Mouse (Mus musculus) heart, adult 2 months (tissue): ENCODE data around the gene Rb1. TPM values are rescaled to one million over a fixed set of nuclear protein-coding genes. Genes with fewer than 3 reads are reported as not detected.
A peak's percentile ranks its signal among the peaks of the same experiment; 100 is the strongest.

Experiments
- DNase-seq, 2 experiments: peaks; one replicate each; pipeline ENCODE4 v3.0.0; 2021
- H3K27ac ChIP-seq: fragments of 200-600 bp; 2 replicates; pipeline ENCODE4 v1.8.1; 2022
- H3K27me3 ChIP-seq: fragments of 200-500 bp; 2 replicates; pipeline ENCODE4 v1.6.1; 2012; ENCODE audit warnings: mild to moderate bottlenecking, low read length, inconsistent platforms, mixed read lengths; ENCODE audit not compliant: control insufficient read depth, insufficient read depth
- H3K36me3 ChIP-seq: fragments of 200-500 bp; 2 replicates; pipeline ENCODE4 v1.6.1; 2012; ENCODE audit warnings: low read length, inconsistent platforms; ENCODE audit not compliant: control insufficient read depth, insufficient read depth
- H3K4me1 ChIP-seq: fragments of 200-500 bp; 2 replicates; pipeline ENCODE4 v1.6.1; 2011; ENCODE audit warnings: low read length; ENCODE audit not compliant: control insufficient read depth, insufficient read depth
- H3K4me3 ChIP-seq: fragments of 200-600 bp; 2 replicates; pipeline ENCODE4 v1.8.1; 2022
- H3K79me2 ChIP-seq: fragments of 200-500 bp; replicated peaks from 2 replicates; pipeline ENCODE4 v1.6.1; 2012; ENCODE audit warnings: mild to moderate bottlenecking, inconsistent platforms, low read length, moderate library complexity, mixed read lengths; ENCODE audit not compliant: control insufficient read depth, insufficient read depth
- H3K9ac ChIP-seq: fragments of 200-500 bp; 2 replicates; pipeline ENCODE4 v1.6.1; 2012; ENCODE audit warnings: low read depth, mild to moderate bottlenecking, control low read depth, inconsistent platforms, low read length, mixed read lengths
- CTCF ChIP-seq: fragments of 200-600 bp; IDR thresholded peaks from 2 replicates; pipeline ENCODE4 v1.8.1; 2022; ENCODE audit warnings: antibody characterized with exemption, mild to moderate bottlenecking, moderate library complexity
- EP300 ChIP-seq: fragments of 200-500 bp; IDR thresholded peaks from 2 replicates; pipeline ENCODE4 v1.6.1; 2011; ENCODE audit warnings: low read depth, low read length, control low read depth; ENCODE audit not compliant: insufficient read depth
- POLR2A ChIP-seq: fragments of 200-500 bp; IDR thresholded peaks from 2 replicates; pipeline ENCODE4 v1.6.1; 2011; ENCODE audit warnings: mild to moderate bottlenecking, low read depth, low read length, control low read depth; ENCODE audit not compliant: insufficient read depth
- WGBS: fragments of 180-500 bp; shearing (Covaris S2); methylation state at CpG from one replicate; pipeline ENCODE4 v1.1.7; 2018; 5-methylcytosine and 5-hydroxymethylcytosine counted together
- intact Hi-C: fragments of 180-260 bp; cut with DNase I; formaldehyde crosslinking; loops from one replicate; pipeline ENCODE4 v1.15.1; 2025
- polyA plus RNA-seq: library from polyadenylated mRNA; depleted of rRNA; stranded (reverse); fragments of >200 nt; gene quantifications from 2 replicates; pipeline ENCODE4 v1.2.3, GENCODE M21; 2012
- total RNA-seq, 2 experiments: library from RNA; stranded (reverse); gene quantifications; 2 replicates each; pipeline ENCODE4 v1.2.3; 2021

Gene Rb1
- total and polyA plus RNA-seq, 3 experiments: 5.1 to 19.2 (median 18.2) TPM

- Histone ChIP-seq H3K27ac (no peak overlapping the region; the same call in 1 of the 2 replicates), H3K4me3 (no peak overlapping the region), H3K9ac (no peak overlapping the region), H3K4me1 (peaks cover 11% of the 10 kb centered on the region), H3K27me3 (no peaks in the 10 kb centered on the region), H3K79me2 (no peaks in the 10 kb centered on the region), H3K36me3 (peaks cover 12% of the 10 kb centered on the region)
- intact Hi-C loops: loop anchor here (5.0 kb wide), 1 partner anchor 50 kb away; no protein-coding TSS in a partner anchor
- no peak for TF ChIP-seq EP300
- no peak for TF ChIP-seq POLR2A
- no peak for TF ChIP-seq CTCF
- 68% methylated on average over 7 of the region's 7 CpGs for WGBS
- no peak for DNase-seq
Observed at GRCm38 (mm10) chr14:73257348-73257747, 68.3 kb downstream of the Rb1 start.

- no peak for DNase-seq
- Histone ChIP-seq H3K4me3 (no peak overlapping the region), H3K27me3 (no peaks in the 10 kb centered on the region), H3K9ac (no peak overlapping the region), H3K36me3 (peaks cover 18% of the 10 kb centered on the region), H3K79me2 (no peaks in the 10 kb centered on the region), H3K27ac (peak overlapping the region; percentile 13), H3K4me1 (peaks cover 11% of the 10 kb centered on the region)
- 44% methylated on average over 3 of the region's 3 CpGs for WGBS
- intact Hi-C loops: loop anchor here (5.0 kb wide), 1 partner anchor 48 kb away; no protein-coding TSS in a partner anchor
- no peak for TF ChIP-seq EP300
- TF ChIP-seq POLR2A: no peak
- TF ChIP-seq CTCF: no peak
Observed at GRCm38 (mm10) chr14:73255426-73255970, 70.1 kb downstream of the Rb1 start.

DNA sequence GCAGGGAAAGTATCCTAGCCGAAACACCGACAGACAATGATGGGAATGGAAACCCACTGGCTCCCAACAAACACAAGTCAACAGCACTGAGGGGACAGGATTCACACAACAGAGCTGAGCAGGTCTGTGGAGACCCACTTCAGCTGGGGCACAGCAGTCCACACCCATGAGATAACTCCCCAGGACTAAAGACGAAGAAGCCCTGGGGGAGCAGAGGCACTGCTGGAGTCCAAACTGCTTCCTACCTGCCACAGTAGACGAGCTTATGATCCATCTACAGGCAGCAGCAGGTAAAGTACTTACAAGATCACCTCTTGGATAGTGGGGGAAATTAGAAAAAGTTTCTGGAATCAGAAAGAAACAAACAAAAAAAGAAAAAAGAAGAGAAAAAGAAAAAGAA is 71.2 kb downstream of the Rb1 start:
- Histone ChIP-seq H3K27me3 (no peaks in the 10 kb centered on the region), H3K9ac (no peak overlapping the region), H3K4me1 (peaks cover 11% of the 10 kb centered on the region), H3K36me3 (peaks cover 18% of the 10 kb centered on the region), H3K4me3 (no peak overlapping the region), H3K79me2 (no peaks in the 10 kb centered on the region), H3K27ac (peak overlapping the region; percentile 47; the same call in 1 of the 2 replicates)
- no peak for DNase-seq
- 51% methylated on average over 4 of the region's 4 CpGs for WGBS
- intact Hi-C loops: no loop called here
- TF ChIP-seq EP300: no peak
- no peak for TF ChIP-seq POLR2A
- peak; percentile 17; the same call in 1 of the 2 replicates for TF ChIP-seq CTCF

GRCm38 (mm10) chr14:73253453-73254251 is 72.0 kb downstream of the Rb1 start:
- Histone ChIP-seq H3K4me3 (no peak overlapping the region), H3K27me3 (no peaks in the 10 kb centered on the region), H3K27ac (peak overlapping the region; percentile 58), H3K9ac (no peak overlapping the region), H3K79me2 (no peaks in the 10 kb centered on the region), H3K4me1 (peaks cover 11% of the 10 kb centered on the region), H3K36me3 (peaks cover 18% of the 10 kb centered on the region)
- intact Hi-C loops: loop anchor here (2.0 kb wide), 1 partner anchor 15 kb away; no protein-coding TSS in a partner anchor
- no peak for DNase-seq
- TF ChIP-seq POLR2A (0 out of 2 replicates have a peak, but pooled peaks have one; percentile 16), CTCF (no peak), EP300 (0 out of 2 replicates have a peak, but pooled peaks have one; percentile 12)
- WGBS: 50% methylated on average over 6 of the region's 6 CpGs

GRCm38 (mm10) chr14:73252276-73252675 is 73.3 kb downstream of the Rb1 start:
- DNase-seq: no peak
- peak overlapping the region; percentile 15; the same call in 1 of the 2 replicates for H3K27ac ChIP-seq
- no peak overlapping the region for H3K4me3 ChIP-seq
- TF ChIP-seq CTCF (no peak), EP300 (no peak), POLR2A (no peak)
- WGBS: 71% methylated on average over 2 of the region's 2 CpGs
- peaks cover 18% of the 10 kb centered on the region for H3K36me3 ChIP-seq
- no peaks in the 10 kb centered on the region for H3K27me3 ChIP-seq
- peaks cover 6% of the 10 kb centered on the region for H3K4me1 ChIP-seq
- no peaks in the 10 kb centered on the region for H3K79me2 ChIP-seq
- intact Hi-C loops: loop anchor here (2.0 kb wide), 1 partner anchor 13 kb away; no protein-coding TSS in a partner anchor
- H3K9ac ChIP-seq: no peak overlapping the region
